Mouse (Mus musculus) E14TG2a.4 (cell line): ENCODE measurements around the gene Tmem63b.
A peak's percentile ranks its signal among the peaks of the same experiment; 100 is the strongest.

Experiments used
- CTCF ChIP-seq: conservative IDR thresholded peaks from 2 replicates; pipeline ENCODE4 v1.5.1; 2014; ENCODE audit warnings: low read length
- POU5F1 ChIP-seq: IDR thresholded peaks from 2 replicates; pipeline ENCODE4 v1.6.1; 2014; ENCODE audit warnings: low read length, borderline replicate concordance

DNA sequence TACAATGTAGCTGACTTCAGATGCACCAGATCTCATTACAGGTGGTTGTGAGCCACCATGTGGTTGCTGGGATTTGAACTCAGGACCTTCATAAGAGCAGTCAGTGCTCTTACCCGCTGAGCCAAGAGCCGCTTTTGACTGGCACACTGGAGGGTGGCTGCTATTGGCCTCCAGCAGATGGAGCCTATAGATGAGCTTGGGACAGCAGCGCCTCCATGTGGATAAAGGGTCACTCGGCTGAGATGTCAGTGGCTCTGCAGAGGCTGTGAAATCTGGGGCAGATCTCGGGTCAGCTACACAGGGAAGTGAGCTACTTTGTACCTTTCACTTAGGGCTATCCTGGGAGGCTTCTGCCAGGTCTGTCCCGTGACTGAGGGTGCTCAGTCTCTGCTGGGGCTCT is 30.9 kb downstream of the Tmem63b start:
- TF ChIP-seq CTCF (peak; percentile 56), POU5F1 (no peak)
